17 mouse cellular contexts compared by ENCODE assay signal in genomic region chr16:64649594-64650290, GRCm38 (mm10). TPM values are rescaled to one million over a fixed set of nuclear protein-coding genes. Genes with fewer than 3 reads are reported as not detected.
DNase-seq lines count a peak whose midpoint lies in the region; ATAC-seq and TF ChIP-seq lines count a peak whose summit lies in the region.
"Had no signal": no experiment of that assay in that cellular context is flagged by ENCODE, and none has a peak within 500 bp of the region (broad histone marks: within the 10 kb centered on the region; RNA-seq: fewer than 3 reads in every experiment).

No protein-coding gene starts in this region.

- no peak overlapping the region for H3K27ac ChIP-seq in hindbrain, embryonic 12.5 days
- no peak overlapping the region for H3K27ac ChIP-seq in hindbrain, embryonic 10.5 days
- no peak overlapping the region; the same call in 1 of the 2 replicates for H3K27ac ChIP-seq in forebrain, embryonic 15.5 days (replicated peaks)
- H3K27ac ChIP-seq: kidney, postnatal 0 days; limb, embryonic 15.5 days had no signal

- 42% methylated on average over 13 of the region's 13 CpGs for WGBS in hindbrain, embryonic 12.5 days
- WGBS in hindbrain, embryonic 10.5 days: 71% methylated on average over 13 of the region's 13 CpGs
- 18% methylated on average over 13 of the region's 13 CpGs for WGBS in forebrain, embryonic 15.5 days

- no peak overlapping the region for H3K9ac ChIP-seq in hindbrain, embryonic 12.5 days
- no peak overlapping the region for H3K9ac ChIP-seq in forebrain, embryonic 15.5 days (replicated peaks)
- H3K9ac ChIP-seq: limb, embryonic 15.5 days had no signal

- no peak for TF ChIP-seq POLR2A in brain, embryonic 14.5 days (IDR thresholded peaks at IDR 0.05; ENCODE audit: borderline replicate concordance, extremely low read depth, insufficient read depth, insufficient read length, poor library complexity, severe bottlenecking)

- H3K4me2 ChIP-seq in hindbrain, embryonic 12.5 days (replicated peaks): no peak overlapping the region; the same call in 1 of the 2 replicates
- 0 out of 2 replicates have a peak overlapping the region, but pooled peaks have one; percentile 5 for H3K4me2 ChIP-seq in forebrain, embryonic 15.5 days (replicated peaks)
- H3K4me2 ChIP-seq: limb, embryonic 15.5 days had no signal

- H3K9me3 ChIP-seq in hindbrain, embryonic 12.5 days (replicated peaks): no peaks in the 10 kb centered on the region
- H3K9me3 ChIP-seq in hindbrain, embryonic 10.5 days: no peaks in the 10 kb centered on the region
- no peaks in the 10 kb centered on the region for H3K9me3 ChIP-seq in forebrain, embryonic 15.5 days
- H3K9me3 ChIP-seq: G1E; limb, embryonic 15.5 days had no signal

- H3K4me1 ChIP-seq in hindbrain, embryonic 12.5 days: no peaks in the 10 kb centered on the region
- no peaks in the 10 kb centered on the region for H3K4me1 ChIP-seq in hindbrain, embryonic 10.5 days (replicated peaks)
- H3K4me1 ChIP-seq in forebrain, embryonic 15.5 days: peaks cover 7% of the 10 kb centered on the region

- no peak overlapping the region for H3K4me3 ChIP-seq in hindbrain, embryonic 12.5 days
- H3K4me3 ChIP-seq in hindbrain, embryonic 10.5 days: no peak overlapping the region
- H3K4me3 ChIP-seq in forebrain, embryonic 15.5 days: no peak overlapping the region
- H3K4me3 ChIP-seq: limb, embryonic 15.5 days had no signal

- TF ChIP-seq CTCF in brain, embryonic 14.5 days (IDR thresholded peaks at IDR 0.05; ENCODE audit: borderline replicate concordance, extremely low read depth, insufficient read depth, insufficient read length): no peak

- no peaks in the 10 kb centered on the region for H3K36me3 ChIP-seq in hindbrain, embryonic 12.5 days
- H3K36me3 ChIP-seq in hindbrain, embryonic 10.5 days: no peaks in the 10 kb centered on the region
- H3K36me3 ChIP-seq in forebrain, embryonic 15.5 days: no peaks in the 10 kb centered on the region
- H3K36me3 ChIP-seq: G1E; limb, embryonic 15.5 days had no signal

- no peak for DNase-seq in hindbrain, embryonic 10.5 days (ENCODE audit: low spot score)
- DNase-seq in brain, embryonic 14.5 days (ENCODE audit: low read depth): peak; percentile 71
- no peak for DNase-seq in testis, postnatal 14 days (ENCODE audit: low spot score)
- DNase-seq in gastrocnemius, postnatal 25 days: no peak
- DNase-seq in layer of hippocampus, adult 9-10 months (ENCODE audit: low spot score): no peak
- DNase-seq: adrenal gland, postnatal 10 days; layer of hippocampus, postnatal 36 days; thymus, adult 2 months had no signal

- ATAC-seq in hindbrain, embryonic 12.5 days (ENCODE audit: low FRiP score): peak; percentile 89
- ATAC-seq in forebrain, embryonic 15.5 days (replicated peaks): 0 out of 2 replicates have a peak, but pooled peaks have one; percentile 58
- ATAC-seq in megakaryocyte progenitor cell, adult 5-6 weeks (replicated peaks; ENCODE audit: poor library complexity): peak; percentile 82
- ATAC-seq: lung, postnatal 0 days had no signal

- no peaks in the 10 kb centered on the region for H3K27me3 ChIP-seq in hindbrain, embryonic 12.5 days
- no peaks in the 10 kb centered on the region for H3K27me3 ChIP-seq in hindbrain, embryonic 10.5 days (ENCODE audit: insufficient read depth, poor library complexity, severe bottlenecking)
- no peaks in the 10 kb centered on the region for H3K27me3 ChIP-seq in forebrain, embryonic 15.5 days
- H3K27me3 ChIP-seq: limb, embryonic 15.5 days had no signal

RNA-seq across cellular contexts. Expression of gene Csnka2ip, which starts 47.5 kb away (rescaled TPM):
- polyA plus RNA-seq in hindbrain, embryonic 12.5 days (2016; fragmentation: Nextera tagmentation; extraction: Ambion mirVana): not detected in 2 replicates
- not detected in 2 replicates for polyA plus RNA-seq in hindbrain, embryonic 10.5 days (2016; fragmentation: Nextera tagmentation; extraction: Ambion mirVana)
- 0.03 and 0.06 TPM in 2 replicates for polyA plus RNA-seq in brain, embryonic 14.5 days (2012; rRNA removed)
- not detected in 2 replicates for polyA plus RNA-seq in forebrain, embryonic 15.5 days (2015; fragmentation: Nextera tagmentation; extraction: Ambion mirVana)
- total RNA-seq in megakaryocyte progenitor cell, adult 5-6 weeks (2015): not detected in 2 replicates
- total RNA-seq in megakaryocyte progenitor cell, adult 5-6 weeks (2017): not detected in 2 replicates
- not detected for total RNA-seq in gastrocnemius, postnatal 25 days (2021)
- total RNA-seq: adrenal gland, postnatal 10 days; granulocyte monocyte progenitor cell, adult 5-6 weeks had no signal
- polyA plus RNA-seq: G1E; heart, embryonic 14.5 days; kidney, postnatal 0 days; limb, embryonic 15.5 days; lung, postnatal 0 days; thymus, adult 2 months had no signal
